Mouse (Mus musculus) small intestine, adult 2 months (tissue): ENCODE results near the gene Ms4a4d.
"Not testable (repeated sequence)": the region's sequence is repeated elsewhere in the genome, so short reads cannot be mapped to it uniquely, and the experiment has no call there.

Experiments
- CTCF ChIP-seq: fragments of 200-500 bp; IDR thresholded peaks from 2 replicates; pipeline ENCODE4 v1.5.1; 2012; ENCODE audit warnings: low read depth, mild to moderate bottlenecking, control low read depth, inconsistent platforms, low read length, moderate library complexity, mixed read lengths; ENCODE audit not compliant: insufficient replicate concordance, insufficient read length; ENCODE audit errors: extremely low read depth
- POLR2A ChIP-seq: fragments of 200-500 bp; IDR thresholded peaks from 2 replicates; pipeline ENCODE4 v1.6.1; 2012; ENCODE audit warnings: low read depth, mild to moderate bottlenecking, control low read depth, inconsistent platforms, low read length, moderate library complexity

GRCm38 (mm10) chr19:11544383-11544782, 7.8 kb downstream of the Ms4a4d start:
- not testable (repeated sequence) for TF ChIP-seq CTCF, POLR2A
